Mouse (Mus musculus) liver, adult 2 months (tissue): Measurements from ENCODE around the gene Dnah7c. TPM values are rescaled to one million over a fixed set of nuclear protein-coding genes. Genes with fewer than 3 reads are reported as not detected.
"Not testable (repeated sequence)": the region's sequence is repeated elsewhere in the genome, so short reads cannot be mapped to it uniquely, and the experiment has no call there.

Source experiments
- DNase-seq: peaks from one replicate; pipeline ENCODE4 v3.0.0-alpha.2; 2011; ENCODE audit warnings: low read depth, low spot score; ENCODE audit errors: extremely low read depth
- H3K27ac ChIP-seq: fragments of 200-500 bp; replicated peaks from 2 replicates; pipeline ENCODE4 v1.5.1; 2012; ENCODE audit warnings: low read depth, mild to moderate bottlenecking, control low read depth, inconsistent platforms, low read length; ENCODE audit not compliant: insufficient read depth
- H3K27me3 ChIP-seq: fragments of 200-500 bp; 2 replicates; pipeline ENCODE4 v1.6.1; 2012; ENCODE audit warnings: mild to moderate bottlenecking, moderate library complexity, low read length, inconsistent platforms; ENCODE audit not compliant: control insufficient read depth, insufficient read depth
- H3K36me3 ChIP-seq: fragments of 200-500 bp; 2 replicates; pipeline ENCODE4 v1.6.1; 2012; ENCODE audit warnings: low read length, inconsistent platforms; ENCODE audit not compliant: control insufficient read depth, insufficient read depth
- H3K4me1 ChIP-seq: fragments of 200-500 bp; 2 replicates; pipeline ENCODE4 v1.6.1; 2011; ENCODE audit warnings: low read length; ENCODE audit not compliant: control insufficient read depth, insufficient read depth
- H3K4me3 ChIP-seq: fragments of 200-500 bp; 2 replicates; pipeline ENCODE4 v1.5.1; 2011; ENCODE audit warnings: low read depth, mild to moderate bottlenecking, control low read depth, low read length, moderate library complexity; ENCODE audit not compliant: insufficient read depth
- H3K79me2 ChIP-seq: fragments of 200-500 bp; 2 replicates; pipeline ENCODE4 v1.6.1; 2012; ENCODE audit warnings: inconsistent platforms, mild to moderate bottlenecking, low read length, moderate library complexity; ENCODE audit not compliant: control insufficient read depth, insufficient read depth
- H3K9ac ChIP-seq: fragments of 200-500 bp; 2 replicates; pipeline ENCODE4 v1.6.1; 2012; ENCODE audit warnings: low read depth, mild to moderate bottlenecking, control low read depth, inconsistent platforms, low read length
- CTCF ChIP-seq: fragments of 200-500 bp; IDR thresholded peaks from 2 replicates; pipeline ENCODE4 v1.5.1; 2011; ENCODE audit warnings: low read depth, low read length, control low read depth
- POLR2A ChIP-seq: fragments of 200-500 bp; IDR thresholded peaks from 2 replicates; pipeline ENCODE4 v1.6.1; 2011; ENCODE audit warnings: low read length, control low read depth; ENCODE audit not compliant: insufficient read depth; ENCODE audit errors: extremely low read depth
- WGBS: fragments of 180-500 bp; shearing (Covaris S2); methylation state at CpG from one replicate; pipeline ENCODE4 v1.1.7; 2018; 5-methylcytosine and 5-hydroxymethylcytosine counted together
- polyA plus RNA-seq: library from polyadenylated mRNA; depleted of rRNA; stranded (reverse); fragments of >200 nt; gene quantifications from 2 replicates; pipeline ENCODE4 v1.2.3, GENCODE M21; 2012
- total RNA-seq: library from RNA; depleted of rRNA; stranded (reverse); fragments of >200 nt; gene quantifications from 2 replicates; pipeline ENCODE4 v1.2.3, GENCODE M21; 2014

The Dnah7c gene
- total and polyA plus RNA-seq, 2 experiments: not detected

- H3K4me1 ChIP-seq, DNase-seq, H3K36me3 ChIP-seq, H3K9ac ChIP-seq, H3K27me3 ChIP-seq, H3K4me3 ChIP-seq, H3K79me2 ChIP-seq, H3K27ac ChIP-seq: not testable (repeated sequence)
- WGBS: 80% methylated on average over 2 of the region's 2 CpGs
Measured at GRCm38 (mm10) chr1:46734455-46734854, 309.1 kb downstream of the Dnah7c start.

- H3K79me2 ChIP-seq, H3K4me1 ChIP-seq, DNase-seq, H3K27ac ChIP-seq, H3K4me3 ChIP-seq, H3K36me3 ChIP-seq, H3K27me3 ChIP-seq, H3K9ac ChIP-seq: not testable (repeated sequence)
- WGBS: 80% methylated on average over 3 of the region's 3 CpGs
Measured at GRCm38 (mm10) chr1:46764600-46764999, 339.2 kb downstream of the Dnah7c start.

GRCm38 (mm10) chr1:46769318-46769717, 343.9 kb downstream of the Dnah7c start:
- DNase-seq, H3K27ac ChIP-seq, H3K4me3 ChIP-seq, H3K27me3 ChIP-seq, H3K4me1 ChIP-seq, H3K79me2 ChIP-seq, H3K9ac ChIP-seq, H3K36me3 ChIP-seq: not testable (repeated sequence)

GRCm38 (mm10) chr1:46770077-46770695, 344.8 kb downstream of the Dnah7c start:
- DNase-seq, H3K36me3 ChIP-seq, H3K27ac ChIP-seq, H3K79me2 ChIP-seq, H3K9ac ChIP-seq, H3K4me3 ChIP-seq, H3K4me1 ChIP-seq, H3K27me3 ChIP-seq: not testable (repeated sequence)
- 89% methylated on average over 7 of the region's 7 CpGs for WGBS

GRCm38 (mm10) chr1:46782227-46782626, 356.8 kb downstream of the Dnah7c start:
- H3K79me2 ChIP-seq, H3K27me3 ChIP-seq, H3K4me3 ChIP-seq, H3K4me1 ChIP-seq, H3K36me3 ChIP-seq, H3K9ac ChIP-seq, H3K27ac ChIP-seq: not testable (repeated sequence)
- WGBS: 59% methylated on average over 4 of the region's 4 CpGs
- DNase-seq: peak; percentile 15

DNA sequence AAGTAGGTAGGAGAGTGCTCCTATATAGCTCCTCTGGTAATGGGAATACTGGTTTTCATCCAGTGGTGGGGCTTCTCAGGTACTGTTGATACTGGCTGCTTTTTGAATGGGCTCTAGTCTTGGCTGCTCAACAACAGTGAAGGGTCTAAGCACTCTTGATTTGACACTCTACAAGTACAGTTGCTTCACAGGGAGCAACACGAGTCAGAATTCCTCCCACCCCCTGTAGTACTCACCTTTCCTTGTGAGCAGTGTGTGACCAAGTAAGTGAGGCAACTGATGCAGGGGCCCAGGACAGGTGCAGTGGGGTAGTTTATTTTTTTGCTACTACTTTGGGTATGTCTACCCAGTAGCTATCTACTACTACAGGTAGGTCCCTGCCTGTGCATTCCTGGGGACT, 379.7 kb downstream of the Dnah7c start:
- Histone ChIP-seq H3K27me3 (no peaks in the 10 kb centered on the region), H3K27ac (no peak overlapping the region), H3K79me2 (no peaks in the 10 kb centered on the region), H3K9ac (no peak overlapping the region), H3K4me3 (no peak overlapping the region), H3K4me1 (no peaks in the 10 kb centered on the region), H3K36me3 (no peaks in the 10 kb centered on the region)
- DNase-seq: no peak
- 72% methylated on average over 1 of the region's 1 CpGs for WGBS
- TF ChIP-seq CTCF (no peak), POLR2A (no peak)

- 93% methylated on average over 4 of the region's 4 CpGs for WGBS
- not testable (repeated sequence) for DNase-seq, H3K4me3 ChIP-seq, H3K79me2 ChIP-seq, H3K36me3 ChIP-seq, H3K27me3 ChIP-seq, H3K27ac ChIP-seq, H3K4me1 ChIP-seq, H3K9ac ChIP-seq
Measured at GRCm38 (mm10) chr1:46808630-46809029, 383.2 kb downstream of the Dnah7c start.
